19 mouse cellular contexts compared by ENCODE assay signal in genomic region chr10:68396786-68397185, GRCm38 (mm10).
A peak's percentile ranks its signal among the peaks of the same experiment; 100 is the strongest.
DNase-seq lines count a peak whose midpoint lies in the region; ATAC-seq and TF ChIP-seq lines count a peak whose summit lies in the region.
"Had no signal": no experiment of that assay in that cellular context is flagged by ENCODE, and none has a peak within 500 bp of the region (broad histone marks: within the 10 kb centered on the region; RNA-seq: fewer than 3 reads in every experiment).

No protein-coding gene starts in this region.

- H3K4me2 ChIP-seq in heart, embryonic 12.5 days, result no peak overlapping the region
- H3K4me2 ChIP-seq: forebrain, embryonic 13.5 days; liver, embryonic 15.5 days had no signal

- H3K36me3 ChIP-seq in heart, embryonic 12.5 days, result no peaks in the 10 kb centered on the region
- H3K36me3 ChIP-seq: hindbrain, embryonic 10.5 days; liver, embryonic 15.5 days had no signal

- no peak overlapping the region for H3K4me3 ChIP-seq in heart, embryonic 12.5 days
- H3K4me3 ChIP-seq in lung, adult 2 months (replicated peaks; ENCODE audit: extremely low read depth, low read depth, low read length), result no peak overlapping the region
- H3K4me3 ChIP-seq: erythroblast, embryonic 14.5 days; forebrain, embryonic 13.5 days; hindbrain, embryonic 10.5 days; liver, embryonic 15.5 days had no signal

- peak; percentile 42 for ATAC-seq in heart, embryonic 12.5 days (ENCODE audit: insufficient number of reproducible peaks, low FRiP score)
- ATAC-seq: forebrain, embryonic 13.5 days; hindbrain, postnatal 0 days; intestine, postnatal 0 days had no signal

- no peak overlapping the region for H3K9ac ChIP-seq in heart, embryonic 12.5 days
- H3K9ac ChIP-seq: forebrain, embryonic 13.5 days; liver, embryonic 15.5 days had no signal

- peak overlapping the region; percentile 42; the same call in 1 of the 2 replicates for H3K27ac ChIP-seq in heart, embryonic 12.5 days (ENCODE audit: poor library complexity, severe bottlenecking)
- H3K27ac ChIP-seq: forebrain, embryonic 13.5 days; hindbrain, embryonic 10.5 days; hindbrain, postnatal 0 days; liver, embryonic 15.5 days had no signal

- TF ChIP-seq POLR2A in lung, adult 2 months (IDR thresholded peaks at IDR 0.05; ENCODE audit: borderline replicate concordance, extremely low read depth, low read depth, low read length), result no peak

- H3K4me1 ChIP-seq in heart, embryonic 12.5 days (replicated peaks), result no peaks in the 10 kb centered on the region
- H3K4me1 ChIP-seq in lung, adult 2 months (ENCODE audit: control insufficient read depth, insufficient read depth, low read length), result peaks cover 3% of the 10 kb centered on the region; the same call in 1 of the 2 replicates
- H3K4me1 ChIP-seq: hindbrain, embryonic 10.5 days; liver, embryonic 15.5 days had no signal

- WGBS in heart, embryonic 12.5 days, result 75% methylated on average over 8 of the region's 8 CpGs
- WGBS in lung, adult 2 months, result 12% methylated on average over 8 of the region's 8 CpGs

- 0 out of 2 replicates have a peak, but pooled peaks cover 6% of the 10 kb centered on the region for H3K9me3 ChIP-seq in heart, embryonic 12.5 days (replicated peaks)
- H3K9me3 ChIP-seq: liver, embryonic 15.5 days had no signal

- DNase-seq in heart, postnatal 4 days, result no peak
- peak; percentile 8 to 24 for DNase-seq in lung, adult 18-20 months
- DNase-seq in lung, adult 2 months, result no peak
- DNase-seq in lung, postnatal 10 days, result peak; percentile 50
- no peak for DNase-seq in right cerebral cortex, postnatal 25 days
- DNase-seq in retina, postnatal 1 day, result no peak
- DNase-seq in testis, postnatal 10 days (ENCODE audit: low spot score), result no peak
- DNase-seq: adrenal gland, postnatal 25 days; cerebellum, adult 2 months; gastrocnemius, postnatal 10 days; thymus, adult 18-20 months; thymus, postnatal 4 days had no signal

- TF ChIP-seq CTCF in lung, adult 2 months (IDR thresholded peaks at IDR 0.05; ENCODE audit: insufficient read depth, low read length), result no peak

- no peaks in the 10 kb centered on the region for H3K27me3 ChIP-seq in heart, embryonic 12.5 days (replicated peaks)
- H3K27me3 ChIP-seq: forebrain, embryonic 13.5 days; liver, embryonic 15.5 days had no signal

Comparison
In these comparisons a context has a peak if more than half of its experiments do, and no peak if none do; other contexts are left out.
1. DNase-seq: peak in lung, adult 18-20 months (2 of 2) and lung, postnatal 10 days (single experiment); none in heart, postnatal 4 days (single experiment), lung, adult 2 months (single experiment), right cerebral cortex, postnatal 25 days (single experiment), retina, postnatal 1 day (single experiment) and testis, postnatal 10 days (single experiment).